25 mouse cellular contexts compared by ENCODE assay signal in genomic region chr1:144179559-144179958, GRCm38 (mm10). TPM values are rescaled to one million over a fixed set of nuclear protein-coding genes. Genes with fewer than 3 reads are reported as not detected.
DNase-seq lines count a peak whose midpoint lies in the region; ATAC-seq and TF ChIP-seq lines count a peak whose summit lies in the region.
"Had no signal": no experiment of that assay in that cellular context is flagged by ENCODE, and none has a peak within 500 bp of the region (broad histone marks: within the 10 kb centered on the region; RNA-seq: fewer than 3 reads in every experiment).

No protein-coding gene starts in this region.

- no peaks in the 10 kb centered on the region for H3K36me3 ChIP-seq in liver, postnatal 0 days (replicated peaks; ENCODE audit: insufficient read depth, low read length)
- no peaks in the 10 kb centered on the region for H3K36me3 ChIP-seq in E14TG2a.4 (ENCODE audit: insufficient read depth, low read length)
- H3K36me3 ChIP-seq: heart, embryonic 15.5 days; midbrain, embryonic 12.5 days; stomach, embryonic 15.5 days had no signal

- no peak overlapping the region for H3K27ac ChIP-seq in liver, postnatal 0 days (ENCODE audit: low read depth)
- H3K27ac ChIP-seq: forebrain, embryonic 13.5 days; heart, embryonic 15.5 days; macrophage; midbrain, embryonic 12.5 days; stomach, embryonic 15.5 days had no signal

- 78% methylated on average over 4 of the region's 4 CpGs for WGBS in liver, postnatal 0 days (ENCODE audit: insufficient replicate concordance)

- H3K4me1 ChIP-seq in liver, postnatal 0 days (ENCODE audit: insufficient read depth): no peaks in the 10 kb centered on the region
- H3K4me1 ChIP-seq in E14TG2a.4 (replicated peaks; ENCODE audit: low read depth, low read length): no peaks in the 10 kb centered on the region
- H3K4me1 ChIP-seq: heart, embryonic 15.5 days; stomach, embryonic 15.5 days had no signal

- no peak for DNase-seq in liver, postnatal 0 days
- DNase-seq in liver (no peak), NIH3T3 (ENCODE audit: low read depth) (peak; percentile 5)
- no peak for DNase-seq in c-Kit-positive CD71-positive TER-119-positive erythroid progenitor cells, embryonic 14.5 days (ENCODE audit: low spot score)
- DNase-seq: cerebellum, adult 9-10 months; heart, adult 11 months; heart, postnatal 4 days; kidney, adult 11 months; kidney, postnatal 10 days; left cerebral cortex, postnatal 4 days; right cerebral cortex, postnatal 25 days; thymus, adult 2 months had no signal

- H3K27me3 ChIP-seq in liver, postnatal 0 days (ENCODE audit: insufficient read depth, low read length): no peaks in the 10 kb centered on the region
- no peaks in the 10 kb centered on the region for H3K27me3 ChIP-seq in E14TG2a.4 (ENCODE audit: insufficient read depth, low read length)
- H3K27me3 ChIP-seq: forebrain, embryonic 13.5 days; heart, embryonic 15.5 days; midbrain, embryonic 12.5 days; stomach, embryonic 15.5 days had no signal

- TF ChIP-seq EP300 in liver, postnatal 0 days (IDR thresholded peaks at IDR 0.05; ENCODE audit: low read depth): no peak

- H3K9ac ChIP-seq in liver, postnatal 0 days (replicated peaks): no peak overlapping the region
- H3K9ac ChIP-seq: forebrain, embryonic 13.5 days; heart, embryonic 15.5 days; midbrain, embryonic 12.5 days; stomach, embryonic 15.5 days had no signal

- no peak overlapping the region for H3K4me3 ChIP-seq in liver, postnatal 0 days (ENCODE audit: low read depth, low read length)
- no peak overlapping the region for H3K4me3 ChIP-seq in E14TG2a.4 (replicated peaks; ENCODE audit: low read length)
- H3K4me3 ChIP-seq: forebrain, embryonic 13.5 days; heart, embryonic 15.5 days; midbrain, embryonic 12.5 days; stomach, embryonic 15.5 days had no signal

- no peaks in the 10 kb centered on the region for H3K9me3 ChIP-seq in liver, postnatal 0 days (ENCODE audit: low read length)
- H3K9me3 ChIP-seq in E14TG2a.4 (ENCODE audit: low read length): no peaks in the 10 kb centered on the region
- H3K9me3 ChIP-seq: forebrain, embryonic 13.5 days; heart, embryonic 15.5 days; midbrain, embryonic 12.5 days; stomach, embryonic 15.5 days had no signal

- no peak for ATAC-seq in liver, postnatal 0 days
- ATAC-seq in megakaryocyte progenitor cell, adult 5-6 weeks (replicated peaks; ENCODE audit: poor library complexity): peak; percentile 76
- no peak for ATAC-seq in CD4-positive, CD25-positive, alpha-beta regulatory T cell, adult 4 months
- ATAC-seq: forebrain, embryonic 13.5 days; hindbrain, embryonic 16.5 days had no signal

- TF ChIP-seq CTCF in liver, postnatal 0 days (IDR thresholded peaks at IDR 0.05; ENCODE audit: low read depth): peak; percentile 29; the same call in 1 of the 2 replicates
- peak; percentile 50 for TF ChIP-seq CTCF in E14TG2a.4 (conservative IDR thresholded peaks at IDR 0.05; ENCODE audit: low read length)

- H3K4me2 ChIP-seq in liver, postnatal 0 days (ENCODE audit: low read depth, low read length): no peak overlapping the region
- H3K4me2 ChIP-seq: forebrain, embryonic 13.5 days; heart, embryonic 15.5 days; midbrain, embryonic 12.5 days; stomach, embryonic 15.5 days had no signal

RNA-seq across cellular contexts. Expression of gene Rgs13, which starts 2.4 kb away (rescaled TPM):
- polyA plus RNA-seq in liver, postnatal 0 days (2015; fragmentation: Nextera tagmentation; extraction: Ambion mirVana): not detected in 2 replicates
- total RNA-seq in megakaryocyte progenitor cell, adult 5-6 weeks (2015): not detected in 2 replicates
- not detected in 2 replicates for total RNA-seq in megakaryocyte progenitor cell, adult 5-6 weeks (2017)
- 1 to 10 TPM in 1 of 2 experiments, not detected in 1; 1.8 TPM for polyA plus RNA-seq in CD4-positive, CD25-positive, alpha-beta regulatory T cell, adult 4 months (2017; shearing (Covaris generic))
- total RNA-seq: adrenal gland, adult 18-20 months; gastrocnemius, adult 8-10 months; heart, postnatal 4 days had no signal
- polyA plus RNA-seq: liver, adult 2 months; macrophage; spleen, adult 2 months had no signal
